Mouse (Mus musculus): ENCODE data around the gene Amy1. TPM values are rescaled to one million over a fixed set of nuclear protein-coding genes. Genes with fewer than 3 reads are reported as not detected.

The Amy1 gene
- polyA plus RNA-seq, 1 experiment: 2.3 TPM

Other genes starting within 250 kb of the Amy1 start
- not detected in 2 replicates for gene Amy2a1, start 74.3 kb downstream of the Amy1 start, polyA plus RNA-seq (2012; rRNA removed)
- gene Rnpc3, start 23.4 kb upstream of the Amy1 start, polyA plus RNA-seq (2012; rRNA removed): 17.6 and 24.1 TPM in 2 replicates